Mouse (Mus musculus): Measurements from ENCODE around the gene Sfxn2. TPM values are rescaled to one million over a fixed set of nuclear protein-coding genes. Genes with fewer than 3 reads are reported as not detected.

The Sfxn2 gene
- polyA plus RNA-seq, 1 experiment from 2014 or later, result 18.4 TPM

DNA sequence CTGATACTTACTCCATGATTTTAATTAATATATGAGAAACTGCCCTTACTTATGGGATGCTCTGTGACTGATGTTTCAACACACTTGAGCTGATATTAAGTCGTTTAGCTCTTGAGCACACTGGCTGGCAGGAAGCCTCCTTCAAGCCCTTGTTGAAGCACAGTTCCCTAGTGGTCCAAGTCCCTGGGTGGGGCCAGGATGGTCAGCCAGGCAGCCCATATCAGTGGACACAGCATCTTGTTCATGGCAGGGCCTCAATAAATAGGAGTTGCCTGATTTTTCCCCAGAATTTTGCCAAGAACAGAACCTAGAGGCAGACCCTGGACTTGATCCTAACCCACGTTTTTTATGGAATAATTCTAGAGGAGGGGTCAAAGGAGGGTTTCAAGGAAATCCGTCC, 74.1 kb downstream of the Sfxn2 start:
- Histone ChIP-seq H3K36me3 (ENCODE audit: insufficient read depth, low read length) (peaks cover 7% of the 10 kb centered on the region; the same call in 1 of the 2 replicates), H3K4me2 (replicated peaks; ENCODE audit: low read depth, low read length) (no peak overlapping the region), H3K4me3 (ENCODE audit: low read depth, low read length) (no peak overlapping the region), H3K27ac (ENCODE audit: low read length) (no peak overlapping the region), H3K27me3 (replicated peaks; ENCODE audit: insufficient read depth, low read length) (no peaks in the 10 kb centered on the region), H3K9me3 (ENCODE audit: low read length) (no peaks in the 10 kb centered on the region), H3K4me1 (ENCODE audit: insufficient read depth, low read depth, low read length) (peaks cover 34% of the 10 kb centered on the region; the same call in 1 of the 2 replicates), H3K9ac (replicated peaks; ENCODE audit: low read depth) (no peak overlapping the region)
- DNase-seq (ENCODE audit: low spot score) (no peak), ATAC-seq (no peak)
- WGBS, result 56% methylated on average over 3 of the region's 3 CpGs
- TF ChIP-seq CTCF (IDR thresholded peaks at IDR 0.05), result no peak
- TF ChIP-seq EP300 (IDR thresholded peaks at IDR 0.05), result no peak

Other genes with a start within 250 kb of the Sfxn2 start
- gene Psd, start 246.2 kb upstream of the Sfxn2 start, polyA plus RNA-seq (2015; fragmentation: Nextera tagmentation; extraction: Ambion mirVana), result 2.7 and 4.9 TPM in 2 replicates
- 12.9 and 13.0 TPM in 2 replicates for gene Fbxl15, start 245.2 kb upstream of the Sfxn2 start, polyA plus RNA-seq (2015; fragmentation: Nextera tagmentation; extraction: Ambion mirVana)
- 94.9 and 99.9 TPM in 2 replicates for gene Cuedc2, start 234.7 kb upstream of the Sfxn2 start, polyA plus RNA-seq (2015; fragmentation: Nextera tagmentation; extraction: Ambion mirVana)
- gene Mfsd13a, start 232.2 kb upstream of the Sfxn2 start, polyA plus RNA-seq (2015; fragmentation: Nextera tagmentation; extraction: Ambion mirVana), result 6.4 and 6.6 TPM in 2 replicates
- gene 2310034G01Rik, start 223.1 kb upstream of the Sfxn2 start, polyA plus RNA-seq (2015; fragmentation: Nextera tagmentation; extraction: Ambion mirVana), result 5.0 and 7.1 TPM in 2 replicates
- gene Actr1a, start 177.6 kb upstream of the Sfxn2 start, polyA plus RNA-seq (2015; fragmentation: Nextera tagmentation; extraction: Ambion mirVana), result 98.2 and 104 TPM in 2 replicates
- gene Sufu, start 176.5 kb upstream of the Sfxn2 start, polyA plus RNA-seq (2015; fragmentation: Nextera tagmentation; extraction: Ambion mirVana), result 13.1 and 14.2 TPM in 2 replicates
- 34.1 and 34.8 TPM in 2 replicates for gene Trim8, start 71.7 kb upstream of the Sfxn2 start, polyA plus RNA-seq (2015; fragmentation: Nextera tagmentation; extraction: Ambion mirVana)
- 52.6 and 70.9 TPM in 2 replicates for gene Arl3, start 167 bp upstream of the Sfxn2 start, polyA plus RNA-seq (2015; fragmentation: Nextera tagmentation; extraction: Ambion mirVana)
- 34.6 and 37.4 TPM in 2 replicates for gene Wbp1l, start 25.7 kb downstream of the Sfxn2 start, polyA plus RNA-seq (2015; fragmentation: Nextera tagmentation; extraction: Ambion mirVana)
- 0.08 and 0.12 TPM in 2 replicates for gene Cyp17a1, start 99.8 kb downstream of the Sfxn2 start, polyA plus RNA-seq (2015; fragmentation: Nextera tagmentation; extraction: Ambion mirVana)
- gene Borcs7, start 116.5 kb downstream of the Sfxn2 start, polyA plus RNA-seq (2015; fragmentation: Nextera tagmentation; extraction: Ambion mirVana), result 13.0 and 14.3 TPM in 2 replicates
- gene As3mt, start 134.1 kb downstream of the Sfxn2 start, polyA plus RNA-seq (2015; fragmentation: Nextera tagmentation; extraction: Ambion mirVana), result 27.5 and 27.6 TPM in 2 replicates
- gene Cnnm2, start 188.2 kb downstream of the Sfxn2 start, polyA plus RNA-seq (2015; fragmentation: Nextera tagmentation; extraction: Ambion mirVana), result 2.4 and 2.8 TPM in 2 replicates

Data from lung, postnatal 0 days (tissue).